Mouse (Mus musculus): ENCODE measurements around the gene Mtcl1.

Mtcl1 gene

GRCm38 (mm10) chr17:66407833-66408232 lies 41.7 kb downstream of the Mtcl1 start:
- no peak for DNase-seq (ENCODE audit: low spot score)

- DNase-seq (ENCODE audit: low spot score), result no peak
Measured at GRCm38 (mm10) chr17:66405601-66406000, 43.9 kb downstream of the Mtcl1 start.

GRCm38 (mm10) chr17:66404883-66405590 lies 44.5 kb downstream of the Mtcl1 start:
- no peak for DNase-seq (ENCODE audit: low spot score)

- DNase-seq (ENCODE audit: low spot score), result no peak
Measured at GRCm38 (mm10) chr17:66402791-66403470, 46.6 kb downstream of the Mtcl1 start.

GRCm38 (mm10) chr17:66401596-66402265 lies 47.8 kb downstream of the Mtcl1 start:
- DNase-seq (ENCODE audit: low spot score), result no peak

GRCm38 (mm10) chr17:66399780-66400179 lies 49.8 kb downstream of the Mtcl1 start:
- no peak for DNase-seq (ENCODE audit: low spot score)

GRCm38 (mm10) chr17:66394571-66394970 lies 55.0 kb downstream of the Mtcl1 start:
- no peak for DNase-seq (ENCODE audit: low spot score)

- no peak for DNase-seq (ENCODE audit: low spot score)
Measured at GRCm38 (mm10) chr17:66388307-66388706, 61.2 kb downstream of the Mtcl1 start.

- no peak for DNase-seq (ENCODE audit: low spot score)
Measured at GRCm38 (mm10) chr17:66381338-66381737, 68.2 kb downstream of the Mtcl1 start.

- DNase-seq (ENCODE audit: low spot score), result no peak
Measured at GRCm38 (mm10) chr17:66379900-66380857, 69.4 kb downstream of the Mtcl1 start.

GRCm38 (mm10) chr17:66379308-66379707 lies 70.2 kb downstream of the Mtcl1 start:
- DNase-seq (ENCODE audit: low spot score), result no peak

- no peak for DNase-seq (ENCODE audit: low spot score)
Measured at GRCm38 (mm10) chr17:66378127-66378526, 71.4 kb downstream of the Mtcl1 start.

- DNase-seq (ENCODE audit: low spot score), result no peak
Measured at GRCm38 (mm10) chr17:66374633-66375272, 74.8 kb downstream of the Mtcl1 start.

- DNase-seq (ENCODE audit: low spot score), result no peak
Measured at GRCm38 (mm10) chr17:66370867-66371266, 78.7 kb downstream of the Mtcl1 start.

- no peak for DNase-seq (ENCODE audit: low spot score)
Measured at GRCm38 (mm10) chr17:66369777-66370176, 79.8 kb downstream of the Mtcl1 start.

- no peak for DNase-seq (ENCODE audit: low spot score)
Measured at GRCm38 (mm10) chr17:66368127-66368526, 81.4 kb downstream of the Mtcl1 start.

GRCm38 (mm10) chr17:66365664-66366063 lies 83.9 kb downstream of the Mtcl1 start:
- DNase-seq (ENCODE audit: low spot score), result no peak

GRCm38 (mm10) chr17:66365293-66365642 lies 84.3 kb downstream of the Mtcl1 start:
- DNase-seq (ENCODE audit: low spot score), result no peak

- no peak for DNase-seq (ENCODE audit: low spot score)
Measured at GRCm38 (mm10) chr17:66364525-66365292, 84.8 kb downstream of the Mtcl1 start.

- DNase-seq (ENCODE audit: low spot score), result no peak
Measured at GRCm38 (mm10) chr17:66363852-66364524, 85.6 kb downstream of the Mtcl1 start.
